Mouse (Mus musculus) C2C12 (cell line): Measurements from ENCODE around the gene Abcc6. TPM values are rescaled to one million over a fixed set of nuclear protein-coding genes. Genes with fewer than 3 reads are reported as not detected.

ENCODE experiments used
- H3K27me3 ChIP-seq: one replicate; pipeline ENCODE4 v1.6.1; 2011; ENCODE audit not compliant: control insufficient read depth, insufficient read depth, insufficient read length
- H3K36me3 ChIP-seq: one replicate; pipeline ENCODE4 v1.6.1; 2011; ENCODE audit not compliant: control insufficient read depth, insufficient read depth
- H3K4me3 ChIP-seq: one replicate; pipeline ENCODE4 v1.5.1; 2011; ENCODE audit warnings: mild to moderate bottlenecking, control low read depth; ENCODE audit not compliant: poor library complexity, insufficient read depth, severe bottlenecking
- H3K79me2 ChIP-seq: one replicate; pipeline ENCODE4 v1.6.1; 2011; ENCODE audit not compliant: control insufficient read depth, insufficient read depth
- H3K79me3 ChIP-seq: one replicate; pipeline ENCODE4 v1.6.1; 2011; ENCODE audit warnings: low read depth, control low read depth
- H3ac ChIP-seq: one replicate; pipeline ENCODE3; 2011; ENCODE audit warnings: low read depth; ENCODE audit not compliant: control insufficient read depth, insufficient read length
- CEBPB ChIP-seq: IDR thresholded peaks from one replicate; pipeline ENCODE4 v1.6.1; 2011; ENCODE audit warnings: low read depth, mild to moderate bottlenecking, control low read depth, moderate library complexity
- CTCF ChIP-seq: IDR thresholded peaks from one replicate; pipeline ENCODE4 v1.5.1; 2011; ENCODE audit not compliant: control insufficient read depth, insufficient read depth, insufficient read length
- FOSL1 ChIP-seq: IDR thresholded peaks from one replicate; pipeline ENCODE4 v1.8.0; 2011; ENCODE audit warnings: mild to moderate bottlenecking, low read length; ENCODE audit not compliant: poor library complexity, insufficient read depth, severe bottlenecking
- MAX ChIP-seq: IDR thresholded peaks from one replicate; pipeline ENCODE4 v1.6.1; 2011; ENCODE audit warnings: mild to moderate bottlenecking, control low read depth
- MYOD1 ChIP-seq: IDR thresholded peaks from one replicate; pipeline ENCODE4 v1.6.1; 2011; ENCODE audit warnings: low read depth; ENCODE audit not compliant: control insufficient read depth, insufficient read length
- MYOG ChIP-seq: IDR thresholded peaks from one replicate; pipeline ENCODE4 v1.6.1; 2011; ENCODE audit not compliant: control insufficient read depth, insufficient read length; ENCODE audit errors: extremely low read depth
- USF1 ChIP-seq: IDR thresholded peaks from one replicate; pipeline ENCODE4 v1.6.1; 2011; ENCODE audit warnings: low read depth, mild to moderate bottlenecking, control low read depth, moderate library complexity
- polyA plus RNA-seq: library from polyadenylated mRNA; unstranded; fragments of >200 nt; fragmentation: generic; extraction: Trizol; gene quantifications from one replicate; pipeline ENCODE4 v1.2.1, GENCODE M21; 2012; ENCODE audit warnings: missing spikeins

Gene Abcc6
- polyA plus RNA-seq, 1 experiment, result not detected

DNA sequence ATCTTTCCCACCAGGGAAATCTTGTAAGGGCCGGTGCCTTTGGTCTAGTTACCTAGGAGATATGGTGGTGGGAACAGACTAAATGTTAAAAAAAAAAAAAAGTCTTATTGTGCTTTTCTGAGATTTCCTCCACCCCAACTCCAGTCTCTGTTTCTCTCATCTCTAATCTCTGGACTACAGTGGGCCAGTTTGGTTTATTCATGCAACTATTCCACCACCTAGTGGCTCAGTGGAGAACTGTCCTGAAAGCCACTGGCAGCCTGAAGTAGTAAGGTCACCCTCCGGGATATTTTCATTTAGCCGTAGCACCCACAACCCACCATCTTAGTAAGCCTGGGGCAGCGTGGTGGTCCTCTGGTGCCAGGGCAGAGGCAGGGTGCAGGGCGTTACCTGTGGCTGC is 20.5 kb downstream of the Abcc6 start:
- H3K4me3 ChIP-seq, result no peak overlapping the region
- TF ChIP-seq MYOD1 (no peak), CEBPB (no peak), CTCF (no peak), FOSL1 (no peak), USF1 (no peak), MYOG (no peak), MAX (no peak)
- no peaks in the 10 kb centered on the region for H3K36me3 ChIP-seq
- H3K79me2 ChIP-seq, result no peaks in the 10 kb centered on the region
- H3K79me3 ChIP-seq, result no peaks in the 10 kb centered on the region
- H3ac ChIP-seq, result peak overlapping the region; percentile 53
- no peaks in the 10 kb centered on the region for H3K27me3 ChIP-seq

DNA sequence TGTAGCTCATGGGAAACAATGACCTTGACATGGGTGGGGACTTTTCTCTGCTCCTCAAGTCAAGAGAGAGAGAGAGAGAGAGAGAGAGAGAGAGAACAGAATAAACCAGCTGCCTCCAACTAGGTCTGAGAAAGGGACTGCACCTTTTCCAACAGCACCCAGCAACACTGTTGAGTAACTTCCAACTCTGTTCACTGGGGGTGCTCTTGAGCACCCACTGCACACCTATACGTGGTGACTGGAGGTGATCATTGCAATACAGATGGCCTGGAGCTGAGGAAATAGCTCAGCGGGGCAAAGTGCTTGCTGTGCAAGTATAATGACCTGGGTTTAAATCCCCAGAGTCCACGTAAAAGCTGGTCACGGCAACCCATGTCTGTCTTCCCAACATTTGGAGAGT is 27.4 kb downstream of the Abcc6 start:
- no peak overlapping the region for H3K4me3 ChIP-seq
- peaks cover 4% of the 10 kb centered on the region for H3K27me3 ChIP-seq
- no peaks in the 10 kb centered on the region for H3K79me2 ChIP-seq
- H3K36me3 ChIP-seq, result no peaks in the 10 kb centered on the region
- H3K79me3 ChIP-seq, result no peaks in the 10 kb centered on the region
- no peak overlapping the region for H3ac ChIP-seq
- TF ChIP-seq CTCF (no peak), CEBPB (no peak), MYOG (no peak), MAX (no peak)

DNA sequence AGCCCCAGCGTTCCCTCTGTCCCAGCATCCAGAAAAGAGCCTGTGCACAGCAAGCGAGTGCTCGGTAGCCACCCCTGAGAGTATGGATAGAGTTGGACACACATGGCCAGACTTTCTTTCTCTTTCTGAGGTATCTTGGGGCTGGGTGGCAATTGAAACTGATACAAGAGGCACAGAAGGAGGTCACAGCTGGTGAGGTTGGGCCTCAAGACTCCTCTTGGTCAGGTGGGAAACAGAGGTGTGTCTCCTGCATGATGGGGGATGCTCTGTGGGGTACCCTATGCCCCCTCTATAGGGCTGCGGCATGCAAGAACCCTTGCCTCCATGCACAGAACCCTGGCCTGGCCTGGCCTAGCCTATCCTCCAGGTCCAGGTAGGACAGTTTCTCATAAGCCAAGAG is 29.5 kb downstream of the Abcc6 start:
- Histone ChIP-seq H3K27me3 (peaks cover 9% of the 10 kb centered on the region), H3K4me3 (no peak overlapping the region), H3K36me3 (no peaks in the 10 kb centered on the region), H3ac (no peak overlapping the region), H3K79me3 (no peaks in the 10 kb centered on the region), H3K79me2 (no peaks in the 10 kb centered on the region)
- no peak for TF ChIP-seq MYOD1
- no peak for TF ChIP-seq MAX
- TF ChIP-seq CEBPB, result no peak
- TF ChIP-seq CTCF, result no peak
- no peak for TF ChIP-seq MYOG
- no peak for TF ChIP-seq USF1
- no peak for TF ChIP-seq FOSL1

DNA sequence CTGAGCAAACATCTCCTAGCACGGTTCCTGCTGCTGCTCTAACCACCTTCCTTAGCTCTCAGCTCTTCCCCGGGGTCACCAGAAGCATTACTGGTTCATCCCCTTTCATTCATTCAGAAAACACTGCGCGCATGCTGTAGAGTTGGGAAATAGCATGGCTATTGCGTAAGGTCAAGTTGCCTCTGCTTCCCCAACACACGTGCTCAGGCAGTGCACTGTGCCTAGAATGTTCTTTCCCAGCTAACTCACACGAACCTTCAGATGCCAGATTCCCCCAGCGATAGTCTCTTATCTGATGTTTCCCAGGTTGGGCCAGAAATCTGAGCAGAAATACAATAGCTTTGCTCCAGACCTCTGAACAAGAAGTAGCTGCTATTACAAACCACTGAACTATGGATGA is 37.6 kb downstream of the Abcc6 start:
- H3K27me3 ChIP-seq, result peaks cover 31% of the 10 kb centered on the region
- no peaks in the 10 kb centered on the region for H3K79me3 ChIP-seq
- H3K79me2 ChIP-seq, result no peaks in the 10 kb centered on the region
- no peak overlapping the region for H3ac ChIP-seq
- H3K36me3 ChIP-seq, result no peaks in the 10 kb centered on the region
- no peak for TF ChIP-seq MYOD1
- no peak for TF ChIP-seq FOSL1
- TF ChIP-seq MAX, result no peak
- TF ChIP-seq CTCF, result no peak
- H3K4me3 ChIP-seq, result no peak overlapping the region

DNA sequence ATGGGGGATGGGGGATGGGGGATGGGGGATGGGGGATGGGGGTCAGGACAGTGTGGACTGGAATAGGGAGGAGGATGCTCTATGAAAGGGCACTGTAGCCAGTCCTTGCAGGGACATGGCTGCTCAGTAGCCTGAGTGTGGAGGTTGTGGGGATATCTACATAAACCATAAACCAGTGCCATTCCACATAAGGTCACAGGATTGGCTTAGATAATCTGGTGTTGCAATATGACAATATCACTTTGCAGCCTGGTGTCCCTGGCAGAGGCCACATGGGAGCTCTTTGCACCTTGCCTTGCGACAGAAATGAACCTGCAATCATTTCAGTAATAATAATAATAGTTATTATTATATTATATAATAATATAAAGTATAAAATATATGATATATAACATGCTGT is 41.8 kb downstream of the Abcc6 start:
- H3K79me2 ChIP-seq, result no peaks in the 10 kb centered on the region
- no peaks in the 10 kb centered on the region for H3K36me3 ChIP-seq
- H3ac ChIP-seq, result no peak overlapping the region
- H3K27me3 ChIP-seq, result peaks cover 38% of the 10 kb centered on the region
- TF ChIP-seq CEBPB, result no peak
- no peak for TF ChIP-seq MAX
- TF ChIP-seq MYOD1, result no peak
- TF ChIP-seq FOSL1, result no peak
- TF ChIP-seq CTCF, result no peak
- no peaks in the 10 kb centered on the region for H3K79me3 ChIP-seq
- no peak overlapping the region for H3K4me3 ChIP-seq

DNA sequence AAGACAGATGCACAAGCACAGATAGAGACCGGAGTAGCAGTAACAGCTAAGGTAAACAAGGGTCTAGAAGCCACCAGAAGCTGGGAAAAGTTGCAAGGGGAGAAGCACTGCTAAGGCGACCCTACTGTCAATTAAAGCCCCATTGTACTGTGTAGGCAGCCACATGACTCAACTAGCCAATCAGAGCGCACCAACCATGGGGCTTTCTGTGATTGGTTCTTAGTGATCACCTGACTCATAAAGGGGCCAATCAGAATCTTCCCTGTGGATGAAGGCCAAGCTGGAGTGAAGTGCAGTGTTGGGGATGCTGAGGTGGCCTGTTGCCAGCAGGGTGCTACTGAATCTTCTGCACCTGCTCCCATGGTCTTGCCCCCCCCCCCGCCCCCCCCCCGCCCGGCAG is 43.2 kb downstream of the Abcc6 start:
- no peak for TF ChIP-seq FOSL1
- peak; percentile 70 for TF ChIP-seq USF1
- Histone ChIP-seq H3K4me3 (no peak overlapping the region), H3K79me2 (no peaks in the 10 kb centered on the region), H3ac (no peak overlapping the region), H3K27me3 (peaks cover 34% of the 10 kb centered on the region), H3K79me3 (no peaks in the 10 kb centered on the region), H3K36me3 (no peaks in the 10 kb centered on the region)
